Mouse (Mus musculus): ENCODE measurements around the gene Gfpt2.
A peak's percentile ranks its signal among the peaks of the same experiment; 100 is the strongest.

Gene Gfpt2

GRCm38 (mm10) chr11:49840666-49841065 lies 46.7 kb downstream of the Gfpt2 start:
- DNase-seq (ENCODE audit: low spot score) = no peak

- DNase-seq (ENCODE audit: low spot score) = no peak
Measured at GRCm38 (mm10) chr11:49841886-49842285, 47.9 kb downstream of the Gfpt2 start.

GRCm38 (mm10) chr11:49842718-49843117 lies 48.7 kb downstream of the Gfpt2 start:
- DNase-seq (ENCODE audit: low spot score) = no peak

GRCm38 (mm10) chr11:49844311-49844710 lies 50.3 kb downstream of the Gfpt2 start:
- no peak for DNase-seq (ENCODE audit: low spot score)

- DNase-seq (ENCODE audit: low spot score) = no peak
Measured at GRCm38 (mm10) chr11:49844969-49845368, 51.0 kb downstream of the Gfpt2 start.

GRCm38 (mm10) chr11:49845958-49846357 lies 52.0 kb downstream of the Gfpt2 start:
- DNase-seq (ENCODE audit: low spot score) = no peak

GRCm38 (mm10) chr11:49846401-49847070 lies 52.6 kb downstream of the Gfpt2 start, which contains the start of gene Mapk9:
Mapk9 (plus strand) TSS chr11:49846751.
- DNase-seq (ENCODE audit: low spot score) = peak; percentile 84

- DNase-seq (ENCODE audit: low spot score) = no peak
Measured at GRCm38 (mm10) chr11:49847071-49847810, 53.3 kb downstream of the Gfpt2 start.

- DNase-seq (ENCODE audit: low spot score) = no peak
Measured at GRCm38 (mm10) chr11:49847811-49848078, 53.8 kb downstream of the Gfpt2 start.

- DNase-seq (ENCODE audit: low spot score) = no peak
Measured at GRCm38 (mm10) chr11:49848080-49848815, 54.3 kb downstream of the Gfpt2 start.

GRCm38 (mm10) chr11:49850331-49850730 lies 56.4 kb downstream of the Gfpt2 start:
- DNase-seq (ENCODE audit: low spot score) = no peak

- DNase-seq (ENCODE audit: low spot score) = no peak
Measured at GRCm38 (mm10) chr11:49855144-49855543, 61.2 kb downstream of the Gfpt2 start.

GRCm38 (mm10) chr11:49861139-49861538 lies 67.2 kb downstream of the Gfpt2 start:
- no peak for DNase-seq (ENCODE audit: low spot score)

GRCm38 (mm10) chr11:49863926-49864325 lies 69.9 kb downstream of the Gfpt2 start:
- DNase-seq (ENCODE audit: low spot score) = no peak

GRCm38 (mm10) chr11:49867320-49867719 lies 73.3 kb downstream of the Gfpt2 start:
- no peak for DNase-seq (ENCODE audit: low spot score)

GRCm38 (mm10) chr11:49869762-49870161 lies 75.8 kb downstream of the Gfpt2 start:
- DNase-seq (ENCODE audit: low spot score) = no peak

GRCm38 (mm10) chr11:49871914-49872313 lies 77.9 kb downstream of the Gfpt2 start:
- no peak for DNase-seq (ENCODE audit: low spot score)

GRCm38 (mm10) chr11:49872779-49873178 lies 78.8 kb downstream of the Gfpt2 start:
- DNase-seq (ENCODE audit: low spot score) = no peak

- DNase-seq (ENCODE audit: low spot score) = no peak
Measured at GRCm38 (mm10) chr11:49876948-49877817, 83.2 kb downstream of the Gfpt2 start.

- no peak for DNase-seq (ENCODE audit: low spot score)
Measured at GRCm38 (mm10) chr11:49879950-49880642, 86.1 kb downstream of the Gfpt2 start.

GRCm38 (mm10) chr11:49883394-49883793 lies 89.4 kb downstream of the Gfpt2 start:
- no peak for DNase-seq (ENCODE audit: low spot score)
